ENCODE assay signal across 20 mouse cellular contexts in the genomic region with DNA sequence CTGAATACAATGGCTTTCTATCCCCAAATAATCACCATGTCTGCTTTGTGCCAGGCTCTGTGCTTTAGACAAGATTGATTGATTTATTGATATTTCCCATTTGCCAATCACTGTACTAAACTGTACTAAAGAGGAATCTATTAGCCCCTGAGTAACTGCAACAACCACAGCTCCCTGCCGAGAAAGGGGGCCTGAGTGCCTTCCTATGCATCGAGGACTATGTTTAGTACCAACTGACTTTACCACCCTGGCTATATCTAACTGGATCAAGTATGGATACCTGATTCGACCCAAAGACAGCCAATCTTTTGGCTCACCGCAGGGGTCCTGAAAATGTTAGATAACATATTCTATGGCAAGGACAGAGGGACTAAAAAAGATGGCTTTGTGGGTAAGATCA. TPM values are rescaled to one million over a fixed set of nuclear protein-coding genes. Genes with fewer than 3 reads are reported as not detected.
DNase-seq lines count a peak whose midpoint lies in the region; ATAC-seq lines count a peak whose summit lies in the region.
"Had no signal": no experiment of that assay in that cellular context is flagged by ENCODE, and none has a peak within 500 bp of the region (broad histone marks: within the 10 kb centered on the region; RNA-seq: fewer than 3 reads in every experiment).

No protein-coding gene starts in this region.

- intact Hi-C loops in heart, postnatal 36 days (cut with DNase I) = no loop called here

- no peaks in the 10 kb centered on the region for H3K36me3 ChIP-seq in midbrain, embryonic 10.5 days
- H3K36me3 ChIP-seq in midbrain, embryonic 13.5 days = no peaks in the 10 kb centered on the region
- no peaks in the 10 kb centered on the region for H3K36me3 ChIP-seq in midbrain, embryonic 11.5 days (ENCODE audit: control insufficient read depth, insufficient read depth, low read length)
- H3K36me3 ChIP-seq in midbrain, embryonic 15.5 days (replicated peaks) = no peaks in the 10 kb centered on the region
- H3K36me3 ChIP-seq: G1E had no signal

- H3K4me1 ChIP-seq in midbrain, embryonic 10.5 days = peaks cover 37% of the 10 kb centered on the region
- H3K4me1 ChIP-seq in midbrain, embryonic 13.5 days (replicated peaks) = peaks cover 14% of the 10 kb centered on the region
- H3K4me1 ChIP-seq in midbrain, embryonic 11.5 days (ENCODE audit: control insufficient read depth, insufficient read depth, low read length) = peaks cover 2% of the 10 kb centered on the region; the same call in 1 of the 2 replicates
- H3K4me1 ChIP-seq in midbrain, embryonic 15.5 days = no peaks in the 10 kb centered on the region; the same call in 1 of the 2 replicates

- 0 out of 2 replicates have a peak overlapping the region, but pooled peaks have one; percentile 4 for H3K27ac ChIP-seq in midbrain, embryonic 10.5 days (replicated peaks)
- H3K27ac ChIP-seq in midbrain, embryonic 13.5 days = no peak overlapping the region
- H3K27ac ChIP-seq in midbrain, embryonic 11.5 days (ENCODE audit: low read depth, low read length) = no peak overlapping the region
- no peak overlapping the region for H3K27ac ChIP-seq in midbrain, embryonic 15.5 days

- no peaks in the 10 kb centered on the region for H3K9me3 ChIP-seq in midbrain, embryonic 10.5 days (replicated peaks)
- no peaks in the 10 kb centered on the region for H3K9me3 ChIP-seq in midbrain, embryonic 13.5 days
- H3K9me3 ChIP-seq in midbrain, embryonic 11.5 days (ENCODE audit: control insufficient read depth, low read length) = no peaks in the 10 kb centered on the region
- H3K9me3 ChIP-seq in midbrain, embryonic 15.5 days = no peaks in the 10 kb centered on the region
- H3K9me3 ChIP-seq: G1E had no signal

- no peak overlapping the region for H3K9ac ChIP-seq in midbrain, embryonic 13.5 days (replicated peaks)
- no peak overlapping the region for H3K9ac ChIP-seq in midbrain, embryonic 11.5 days (ENCODE audit: low read length)
- H3K9ac ChIP-seq in midbrain, embryonic 15.5 days = no peak overlapping the region

- ATAC-seq in midbrain, embryonic 13.5 days = no peak
- ATAC-seq in midbrain, embryonic 11.5 days (ENCODE audit: low FRiP score) = no peak
- no peak for ATAC-seq in midbrain, embryonic 15.5 days (replicated peaks)
- ATAC-seq: activated CD4-positive, CD25-positive, alpha-beta regulatory T cell, adult 4 months; CD4-positive, CD25-positive, alpha-beta regulatory T cell, adult 4 months; Patski had no signal

- H3K27me3 ChIP-seq in midbrain, embryonic 10.5 days (ENCODE audit: low read depth, poor library complexity, severe bottlenecking) = peaks cover 99% of the 10 kb centered on the region
- H3K27me3 ChIP-seq in midbrain, embryonic 13.5 days = peaks cover 70% of the 10 kb centered on the region
- peaks cover 4% of the 10 kb centered on the region for H3K27me3 ChIP-seq in midbrain, embryonic 11.5 days (ENCODE audit: control insufficient read depth, insufficient read depth, low read length)
- H3K27me3 ChIP-seq in midbrain, embryonic 15.5 days (replicated peaks) = peaks cover 8% of the 10 kb centered on the region; the same call in 1 of the 2 replicates

- 80% methylated on average over 4 of the region's 4 CpGs for WGBS in midbrain, embryonic 10.5 days
- WGBS in midbrain, embryonic 13.5 days = 69% methylated on average over 4 of the region's 4 CpGs
- WGBS in midbrain, embryonic 11.5 days = 68% methylated on average over 4 of the region's 4 CpGs
- 71% methylated on average over 4 of the region's 4 CpGs for WGBS in midbrain, embryonic 15.5 days

- no peak overlapping the region for H3K4me3 ChIP-seq in midbrain, embryonic 10.5 days
- H3K4me3 ChIP-seq in midbrain, embryonic 13.5 days (replicated peaks) = no peak overlapping the region
- no peak overlapping the region for H3K4me3 ChIP-seq in midbrain, embryonic 11.5 days (ENCODE audit: low read depth, low read length)
- H3K4me3 ChIP-seq in midbrain, embryonic 15.5 days = no peak overlapping the region

- H3K4me2 ChIP-seq in midbrain, embryonic 13.5 days (replicated peaks) = no peak overlapping the region
- H3K4me2 ChIP-seq in midbrain, embryonic 11.5 days = no peak overlapping the region
- no peak overlapping the region for H3K4me2 ChIP-seq in midbrain, embryonic 15.5 days

- DNase-seq in heart, adult 11 months = peak; percentile 64
- no peak for DNase-seq in heart, postnatal 36 days
- no peak for DNase-seq in midbrain, embryonic 10.5 days (ENCODE audit: low spot score)
- peak; percentile 85 for DNase-seq in midbrain, embryonic 11.5 days (ENCODE audit: low spot score, missing footprints)
- DNase-seq: adrenal gland, adult 2 months; adrenal gland, adult 8-10 months; adrenal gland, postnatal 10 days; adrenal gland, postnatal 14 days; adrenal gland, postnatal 25 days; adrenal gland, postnatal 36 days; B cell, adult 2 months; cerebellum, adult 11 months; cerebellum, adult 11-12 months; cerebellum, adult 18-20 months had no signal

RNA-seq across cellular contexts. Expression of a gene that starts 20.3 kb away (rescaled TPM):
- total RNA-seq in heart, postnatal 36 days (2021) = 10 to 100 TPM; 89.9 to 91.4 TPM
- polyA plus RNA-seq in midbrain, embryonic 10.5 days (2016; fragmentation: Nextera tagmentation; extraction: Ambion mirVana) = 111 and 139 TPM in 2 replicates
- polyA plus RNA-seq in midbrain, embryonic 13.5 days (2015; fragmentation: Nextera tagmentation; extraction: Ambion mirVana) = 190 and 195 TPM in 2 replicates
- polyA plus RNA-seq in midbrain, embryonic 11.5 days (2014; fragmentation: Nextera tagmentation; extraction: Ambion mirVana) = 121 and 132 TPM in 2 replicates
- polyA plus RNA-seq in midbrain, embryonic 15.5 days (2015; fragmentation: Nextera tagmentation; extraction: Ambion mirVana) = 279 and 283 TPM in 2 replicates

RNA-seq across cellular contexts. Expression of a gene that starts 33.0 kb away (rescaled TPM):
- total RNA-seq in heart, postnatal 36 days (2021) = 10 to 100 TPM; 33.7 to 36.0 TPM
- 102 and 111 TPM in 2 replicates for polyA plus RNA-seq in midbrain, embryonic 10.5 days (2016; fragmentation: Nextera tagmentation; extraction: Ambion mirVana)
- 124 and 134 TPM in 2 replicates for polyA plus RNA-seq in midbrain, embryonic 13.5 days (2015; fragmentation: Nextera tagmentation; extraction: Ambion mirVana)
- polyA plus RNA-seq in midbrain, embryonic 11.5 days (2014; fragmentation: Nextera tagmentation; extraction: Ambion mirVana) = 54.6 and 63.3 TPM in 2 replicates
- 136 and 140 TPM in 2 replicates for polyA plus RNA-seq in midbrain, embryonic 15.5 days (2015; fragmentation: Nextera tagmentation; extraction: Ambion mirVana)

Comparison
In these comparisons a context has a peak if more than half of its experiments do, and no peak if none do; other contexts are left out.
1. DNase-seq: peak in heart, adult 11 months (single experiment) and midbrain, embryonic 11.5 days (single experiment); none in heart, postnatal 36 days (0 of 2) and midbrain, embryonic 10.5 days (single experiment).